Mouse (Mus musculus) layer of hippocampus, adult 2 months (tissue): ENCODE data around the gene Zfp119b. TPM values are rescaled to one million over a fixed set of nuclear protein-coding genes. Genes with fewer than 3 reads are reported as not detected.

Experiments used
- DNase-seq, 2 experiments: peaks; one replicate each; pipeline ENCODE4 v3.0.0; 2022; ENCODE audit warnings: low spot score in 2 of 2
- H3K27ac ChIP-seq: fragments of 200-600 bp; 2 replicates; pipeline ENCODE4 v1.8.1; 2022
- H3K4me3 ChIP-seq: fragments of 200-600 bp; 2 replicates; pipeline ENCODE4 v1.8.1; 2022; ENCODE audit warnings: mild to moderate bottlenecking
- CTCF ChIP-seq: fragments of 200-600 bp; conservative IDR thresholded peaks from 2 replicates; pipeline ENCODE4 v1.8.1; 2022; ENCODE audit warnings: antibody characterized with exemption, mild to moderate bottlenecking, moderate library complexity
- total RNA-seq, 2 experiments: library from RNA; stranded (reverse); gene quantifications; 2 replicates each; pipeline ENCODE4 v1.2.3; 2021

Gene Zfp119b
- total RNA-seq, 2 experiments from 2014 or later, result 3.5 to 4.0 TPM

- DNase-seq, result no peak
- TF ChIP-seq CTCF, result no peak
- no peak overlapping the region for H3K27ac ChIP-seq
- H3K4me3 ChIP-seq, result no peak overlapping the region
Observed at GRCm38 (mm10) chr17:55964996-55965395, 15.7 kb upstream of the Zfp119b start.

- no peak overlapping the region for H3K27ac ChIP-seq
- no peak overlapping the region for H3K4me3 ChIP-seq
- no peak for DNase-seq
- TF ChIP-seq CTCF, result no peak
Observed at GRCm38 (mm10) chr17:55964496-55964895, 15.2 kb upstream of the Zfp119b start.

DNA sequence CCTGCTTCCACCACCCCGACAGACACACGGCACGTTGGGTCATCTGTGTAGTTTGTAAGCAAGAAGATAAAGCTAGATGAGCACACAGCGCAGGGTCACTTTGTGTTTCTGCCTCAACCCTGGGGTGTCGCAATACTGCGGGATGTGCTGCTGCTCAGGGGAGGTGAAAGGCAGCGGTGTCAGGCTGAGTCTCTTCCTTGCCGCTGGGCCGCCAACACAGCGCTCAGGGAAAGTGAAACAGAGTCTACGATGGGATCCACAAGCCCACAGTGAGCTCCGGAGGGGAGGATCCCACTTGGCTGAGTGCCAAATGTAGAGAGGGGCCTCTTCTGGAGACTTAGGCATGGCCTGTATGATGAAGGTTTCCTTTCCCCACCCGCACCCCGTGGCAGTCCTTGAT is 13.9 kb upstream of the Zfp119b start:
- no peak for DNase-seq
- H3K4me3 ChIP-seq, result no peak overlapping the region
- no peak for TF ChIP-seq CTCF
- H3K27ac ChIP-seq, result no peak overlapping the region

DNA sequence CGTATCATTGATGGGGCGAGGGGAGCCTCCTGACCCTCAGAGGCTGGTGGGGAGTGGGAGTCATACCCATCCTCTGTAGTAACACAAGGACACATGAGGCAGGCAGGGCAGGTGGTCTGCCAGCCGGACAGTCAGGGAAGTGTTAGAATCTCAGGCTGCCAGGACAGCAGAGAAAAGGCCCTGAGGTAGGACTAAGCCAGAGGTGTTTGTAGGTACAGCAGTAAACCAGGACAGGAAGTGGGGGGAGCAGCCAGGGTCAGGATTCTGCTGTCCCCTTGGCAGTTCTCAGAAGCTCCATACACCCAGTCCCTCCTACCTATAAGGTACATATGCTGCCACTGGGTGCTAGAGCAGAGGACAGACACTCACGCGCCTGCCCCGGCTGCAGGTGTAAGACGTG is 12.3 kb upstream of the Zfp119b start:
- DNase-seq, result no peak
- Histone ChIP-seq H3K4me3 (no peak overlapping the region), H3K27ac (no peak overlapping the region)
- TF ChIP-seq CTCF, result no peak

DNA sequence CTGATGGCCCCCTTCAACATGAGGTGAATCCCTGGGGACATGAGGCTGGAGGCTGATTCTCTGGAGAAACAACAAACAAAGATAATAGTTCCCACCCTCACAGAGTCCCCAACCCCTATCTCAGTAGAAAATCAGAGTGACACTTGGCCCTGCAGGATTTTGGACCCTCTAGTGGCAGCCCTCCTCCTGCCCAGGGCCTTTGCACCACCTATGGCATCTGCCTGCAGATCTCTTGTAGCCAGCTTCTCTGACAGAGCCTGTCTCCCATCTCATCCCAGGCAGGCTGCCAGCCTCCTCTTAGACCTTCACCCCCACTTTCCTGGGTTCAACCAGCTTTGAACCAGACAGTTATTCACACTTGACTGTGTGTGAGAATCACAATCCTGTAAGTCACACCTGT is 11.5 kb upstream of the Zfp119b start:
- TF ChIP-seq CTCF, result no peak

GRCm38 (mm10) chr17:55959946-55960740 is 10.8 kb upstream of the Zfp119b start:
- TF ChIP-seq CTCF, result no peak
- no peak for DNase-seq
- Histone ChIP-seq H3K27ac (peak overlapping the region; percentile 93), H3K4me3 (peak overlapping the region; percentile 59)

More for the DNA sequence above, 11.5 kb upstream of the Zfp119b start:
- Histone ChIP-seq H3K27ac (no peak overlapping the region), H3K4me3 (no peak overlapping the region)
- DNase-seq, result no peak

- Histone ChIP-seq H3K27ac (peak within 1 kb of the TSS; percentile 93), H3K4me3 (peak within 1 kb of the TSS; percentile 59)
- TF ChIP-seq CTCF, result no peak
- DNase-seq, result peak; percentile 95
Observed at GRCm38 (mm10) chr17:55958918-55959728, 9.8 kb upstream of the Zfp119b start, which contains the start of gene Yju2. TSS of gene Yju2 (plus strand) at chr17:55959099.

- no peak for DNase-seq
- TF ChIP-seq CTCF, result no peak
- Histone ChIP-seq H3K27ac (peak overlapping the region; percentile 93), H3K4me3 (peak overlapping the region; percentile 59)
Observed at GRCm38 (mm10) chr17:55958584-55958886, 9.2 kb upstream of the Zfp119b start.

- H3K4me3 ChIP-seq, result peak overlapping the region; percentile 59
- DNase-seq, result no peak
- TF ChIP-seq CTCF, result no peak
- peak overlapping the region; percentile 93 for H3K27ac ChIP-seq
Observed at GRCm38 (mm10) chr17:55957726-55958583, 8.7 kb upstream of the Zfp119b start.

GRCm38 (mm10) chr17:55957168-55957567 is 7.9 kb upstream of the Zfp119b start:
- Histone ChIP-seq H3K27ac (peak overlapping the region; percentile 46; the same call in 1 of the 2 replicates), H3K4me3 (no peak overlapping the region)
- DNase-seq, result peak in 1 of 2 experiments; percentile 80
- peak; percentile 97 for TF ChIP-seq CTCF

GRCm38 (mm10) chr17:55956591-55956990 is 7.3 kb upstream of the Zfp119b start:
- H3K4me3 ChIP-seq, result peak overlapping the region; percentile 55
- TF ChIP-seq CTCF, result no peak
- peak overlapping the region; percentile 16; the same call in 1 of the 2 replicates for H3K27ac ChIP-seq
- DNase-seq, result no peak

GRCm38 (mm10) chr17:55956129-55956528 is 6.8 kb upstream of the Zfp119b start:
- peak overlapping the region; percentile 16; the same call in 1 of the 2 replicates for H3K27ac ChIP-seq
- peak; percentile 67 to 68 for DNase-seq
- TF ChIP-seq CTCF, result no peak

More at GRCm38 (mm10) chr17:55956129-55956528, 6.8 kb upstream of the Zfp119b start:
- H3K4me3 ChIP-seq, result peak overlapping the region; percentile 55
